Mouse (Mus musculus): ENCODE data around the gene Lbx2.

Gene Lbx2

GRCm38 (mm10) chr6:83108762-83109668 lies 22.8 kb downstream of the Lbx2 start, which contains the start of gene Mrpl53:
Mrpl53 (plus strand) TSS chr6:83109040.
- peak; percentile 79 to 84 for DNase-seq (ENCODE audit: low spot score in 2 of 2)

- no peak for DNase-seq (ENCODE audit: low spot score in 2 of 2)
Measured at GRCm38 (mm10) chr6:83111510-83112136, 25.5 kb downstream of the Lbx2 start.

- DNase-seq (ENCODE audit: low spot score in 2 of 2), result peak; percentile 91 to 97
Measured at GRCm38 (mm10) chr6:83115011-83115671, 29.0 kb downstream of the Lbx2 start, which contains the start of gene Mogs. Mogs (plus strand) TSS chr6:83115496.

GRCm38 (mm10) chr6:83115682-83116372 lies 29.7 kb downstream of the Lbx2 start:
- DNase-seq (ENCODE audit: low spot score in 2 of 2), result no peak

DNA sequence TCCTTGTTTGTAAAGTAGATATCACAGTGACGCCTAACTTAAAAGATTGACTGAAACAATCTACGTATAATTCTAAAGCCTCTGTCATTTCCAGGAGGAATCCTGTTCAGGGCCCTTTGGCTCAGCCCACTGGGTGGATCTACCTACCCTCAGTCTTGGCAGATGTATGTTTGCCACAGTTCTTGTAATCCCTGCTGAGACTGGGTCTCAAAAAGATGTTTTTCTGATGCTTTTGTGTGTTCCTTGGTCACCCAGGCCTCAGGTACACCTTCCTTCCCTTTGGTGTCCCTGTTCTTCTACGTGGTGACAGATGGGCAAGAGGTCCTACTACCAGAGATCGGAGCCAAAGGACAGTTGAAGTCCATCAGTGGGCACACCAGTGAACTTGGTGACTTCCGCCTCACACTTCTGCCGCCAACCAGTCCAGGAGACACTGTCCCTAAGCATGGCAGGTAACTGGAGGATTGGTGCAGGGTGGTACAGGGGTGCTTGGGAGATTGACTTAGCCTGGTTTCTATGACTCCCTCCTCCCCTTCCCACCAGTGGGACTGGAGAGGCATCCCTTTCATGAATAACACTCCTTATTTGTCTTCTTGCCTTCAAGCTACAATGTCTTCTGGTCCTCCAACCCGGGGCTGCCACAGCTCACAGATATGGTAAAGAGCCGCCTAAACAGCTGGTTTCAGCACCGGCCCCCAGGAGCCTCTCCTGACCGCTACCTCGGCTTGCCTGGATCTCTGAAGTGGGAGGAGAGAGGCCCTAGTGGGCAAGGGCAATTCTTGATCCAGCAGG lies 30.4 kb downstream of the Lbx2 start:
- DNase-seq (ENCODE audit: low spot score in 2 of 2), result no peak

- DNase-seq (ENCODE audit: low spot score in 2 of 2), result no peak
Measured at GRCm38 (mm10) chr6:83117165-83117438, 30.9 kb downstream of the Lbx2 start.

DNA sequence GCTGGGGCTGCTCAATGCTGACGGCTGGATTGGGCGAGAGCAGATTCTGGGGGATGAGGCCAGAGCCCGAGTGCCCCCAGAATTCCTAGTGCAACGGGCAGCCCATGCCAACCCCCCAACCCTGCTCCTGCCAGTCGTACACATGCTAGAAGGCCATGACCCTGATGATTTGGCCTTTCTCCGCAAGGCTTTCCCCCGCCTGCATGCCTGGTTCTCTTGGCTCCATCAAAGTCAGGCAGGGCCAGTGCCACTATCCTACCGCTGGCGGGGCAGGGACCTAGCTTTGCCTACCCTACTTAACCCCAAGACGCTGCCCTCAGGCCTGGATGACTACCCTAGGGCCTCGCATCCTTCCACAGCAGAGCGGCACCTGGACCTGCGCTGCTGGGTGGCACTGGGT lies 31.4 kb downstream of the Lbx2 start:
- DNase-seq (ENCODE audit: low spot score in 2 of 2), result no peak

DNA sequence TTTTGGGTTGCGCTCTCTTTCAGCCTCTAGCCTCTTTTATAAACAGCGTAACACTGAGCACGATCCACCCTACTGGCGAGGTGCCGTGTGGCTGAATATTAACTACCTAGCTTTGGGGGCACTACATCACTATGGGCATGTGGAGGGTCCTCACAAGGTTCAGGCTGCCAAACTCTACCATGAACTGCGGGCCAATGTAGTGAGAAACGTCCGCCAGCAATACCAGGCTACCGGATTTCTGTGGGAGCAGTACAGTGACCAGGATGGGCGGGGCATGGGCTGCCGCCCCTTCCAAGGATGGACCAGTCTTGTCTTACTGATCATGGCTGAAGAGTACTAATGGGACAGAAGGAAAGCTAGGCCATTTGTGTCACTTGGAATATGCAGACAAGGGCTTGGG lies 32.2 kb downstream of the Lbx2 start:
- no peak for DNase-seq (ENCODE audit: low spot score in 2 of 2)

GRCm38 (mm10) chr6:83118825-83119733 lies 32.9 kb downstream of the Lbx2 start:
- DNase-seq (ENCODE audit: low spot score in 2 of 2), result no peak

DNA sequence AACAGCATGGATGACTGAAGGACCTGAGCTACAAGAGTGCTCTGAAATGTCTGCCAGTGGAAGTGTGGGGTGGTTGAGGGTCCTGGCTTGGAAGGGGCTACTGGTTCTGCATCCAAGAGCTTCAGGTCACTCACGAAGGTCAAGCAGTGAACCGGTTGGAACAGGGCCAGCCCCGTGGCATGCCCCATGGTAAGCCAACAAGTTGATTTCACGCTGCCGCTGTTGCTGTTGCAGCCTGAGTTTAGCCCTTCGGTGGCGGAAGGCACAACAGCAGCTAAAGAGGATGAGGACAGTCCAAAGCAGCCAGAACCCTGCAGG lies 33.5 kb downstream of the Lbx2 start:
- DNase-seq (ENCODE audit: low spot score in 2 of 2), result no peak

DNA sequence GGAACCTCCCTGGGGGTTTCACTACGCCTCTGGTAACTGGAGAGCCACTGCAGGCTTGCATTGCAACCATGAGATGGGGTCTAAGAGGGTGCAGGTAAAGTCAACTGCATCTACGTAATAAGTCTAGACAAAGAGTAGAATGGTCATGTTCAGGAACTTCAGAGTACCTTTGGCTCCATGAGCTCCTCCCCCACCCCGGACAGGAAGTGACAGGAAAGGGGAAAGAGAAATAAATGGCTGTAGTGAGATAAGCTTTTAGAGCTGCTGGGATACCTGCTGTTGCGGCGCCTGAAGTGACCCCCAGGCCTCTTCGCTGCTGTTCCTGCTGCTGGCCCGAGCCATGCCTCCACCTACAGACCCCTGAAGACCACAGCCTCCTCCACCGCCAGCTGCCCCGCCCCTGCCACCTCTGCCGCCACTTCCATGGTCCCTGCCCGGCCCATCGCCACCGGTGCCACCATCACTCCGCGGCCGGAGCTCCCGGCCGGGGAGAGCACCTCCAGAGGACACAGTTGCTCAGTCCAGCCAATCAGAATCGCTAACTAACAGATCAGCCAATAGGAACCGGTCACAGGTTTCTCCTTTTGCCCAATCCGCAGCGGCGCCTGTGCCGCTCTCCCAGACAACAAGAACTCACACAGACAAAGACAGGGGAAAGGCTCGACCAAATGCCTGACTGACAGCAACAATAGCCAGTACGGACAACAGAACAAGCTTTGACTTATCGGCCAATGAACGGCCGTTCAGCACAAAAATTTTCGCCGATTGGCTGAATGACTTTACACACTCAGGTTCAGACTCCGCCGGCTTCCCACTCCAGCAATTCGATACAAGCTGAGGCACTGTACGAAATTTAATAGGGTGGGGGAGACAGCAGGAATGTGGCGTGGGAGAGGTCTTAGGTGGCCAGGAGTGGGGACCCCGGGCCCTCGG lies 35.0 kb downstream of the Lbx2 start, which contains the start of gene Wbp1:
Gene Wbp1, minus strand, starts transcription at position 630 of the 933 bp plus-strand sequence.
- peak; percentile 88 to 93 for DNase-seq (ENCODE audit: low spot score in 2 of 2)

GRCm38 (mm10) chr6:83121863-83122710 lies 35.9 kb downstream of the Lbx2 start:
- DNase-seq (ENCODE audit: low spot score in 2 of 2), result no peak

DNA sequence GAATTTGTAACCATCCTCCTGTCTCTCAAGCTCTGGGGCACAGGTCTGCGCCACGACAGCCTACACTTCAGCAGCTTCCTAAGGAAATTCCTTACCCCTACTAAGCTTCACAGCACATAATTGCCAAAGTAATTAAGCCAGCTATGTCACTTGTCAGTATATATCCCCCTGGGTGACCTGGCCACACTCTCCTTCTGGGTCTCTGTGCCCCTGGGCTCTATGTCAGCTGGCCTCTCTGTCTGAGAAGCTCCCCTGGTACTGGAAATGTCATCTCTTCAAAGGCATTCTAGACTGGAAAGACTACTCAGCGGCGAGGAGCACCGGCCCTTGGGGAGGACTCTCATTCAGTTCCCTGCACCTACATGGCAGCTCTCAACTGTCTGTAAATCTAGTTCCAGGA lies 36.8 kb downstream of the Lbx2 start:
- no peak for DNase-seq (ENCODE audit: low spot score in 2 of 2)

- peak; percentile 89 to 91 for DNase-seq (ENCODE audit: low spot score in 2 of 2)
Measured at GRCm38 (mm10) chr6:83124851-83125312, 38.7 kb downstream of the Lbx2 start.

DNA sequence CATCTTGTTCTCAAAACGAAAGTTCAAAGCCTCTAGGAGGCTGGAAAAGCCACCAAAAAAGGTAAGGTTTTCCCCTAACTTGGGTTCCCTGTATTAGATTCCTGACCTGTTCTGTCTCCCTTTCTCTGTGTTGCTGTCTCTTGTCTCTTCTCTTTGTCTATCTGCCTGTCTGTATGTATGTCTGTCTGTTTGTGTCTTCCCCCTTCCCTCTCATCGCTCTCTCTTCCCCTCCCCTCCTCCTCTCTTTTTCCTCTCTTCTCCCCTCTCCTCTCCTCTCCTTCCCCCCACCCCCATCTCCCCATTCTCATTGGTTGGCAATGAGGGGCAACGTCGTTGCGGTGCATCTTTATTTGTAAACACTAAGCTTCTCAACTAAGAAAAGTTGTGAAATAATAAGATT lies 39.2 kb downstream of the Lbx2 start, which contains the start of gene Ino80b:
Gene Ino80b, minus strand, starts transcription at position 101 of the 400 bp plus-strand sequence.
- no peak for DNase-seq (ENCODE audit: low spot score in 2 of 2)

- no peak for DNase-seq (ENCODE audit: low spot score in 2 of 2)
Measured at GRCm38 (mm10) chr6:83127419-83127818, 41.3 kb downstream of the Lbx2 start.

DNA sequence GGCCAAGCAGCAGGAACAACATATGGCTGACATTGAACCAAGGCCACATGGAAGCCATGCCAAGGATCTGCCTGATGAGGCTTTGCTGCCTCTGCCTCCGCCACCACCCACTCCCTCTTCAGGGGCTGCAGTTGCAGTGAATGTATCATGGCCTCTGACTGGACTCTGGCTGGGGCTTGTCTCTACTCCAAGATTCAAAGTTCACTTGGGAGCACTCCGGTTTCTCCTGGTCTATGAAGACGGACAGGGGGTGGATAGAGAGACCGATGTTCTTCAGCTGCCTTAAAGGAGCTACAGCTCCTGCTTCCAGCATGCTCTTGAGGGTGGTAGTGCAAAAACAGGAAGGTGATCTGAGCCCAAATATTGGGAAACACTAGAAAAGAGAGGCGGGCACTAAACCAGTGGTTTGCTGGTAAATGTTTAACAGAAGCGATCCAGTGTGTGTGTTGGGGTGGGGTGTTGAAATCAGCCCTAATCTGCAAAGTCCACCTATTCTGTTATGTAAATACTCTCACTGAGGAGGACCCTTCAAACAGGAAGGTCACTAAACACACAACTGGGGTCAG lies 45.4 kb downstream of the Lbx2 start:
- no peak for DNase-seq (ENCODE audit: low spot score in 2 of 2)

Data from urinary bladder, postnatal 4 days (tissue).